Mouse (Mus musculus) lung, embryonic 15.5 days (tissue): ENCODE measurements around the gene Teddm1b. TPM values are rescaled to one million over a fixed set of nuclear protein-coding genes. Genes with fewer than 3 reads are reported as not detected.
A peak's percentile ranks its signal among the peaks of the same experiment; 100 is the strongest.

Experiments
- ATAC-seq: fragments of 200-750 bp; cut with Nextera tagmentation; 2 replicates; pipeline ENCODE4 v1.8.0; 2017; ENCODE audit warnings: moderate number of reproducible peaks, borderline replicate concordance; ENCODE audit not compliant: low FRiP score, low TSS enrichment; ENCODE audit errors: extremely low read depth
- H3K27ac ChIP-seq: fragments of 300-500 bp; sonication (generic); 2 replicates; pipeline ENCODE4 v1.5.1; 2015; ENCODE audit warnings: moderate library complexity, mild to moderate bottlenecking, inconsistent platforms
- H3K27me3 ChIP-seq: fragments of 300-500 bp; sonication (generic); 2 replicates; pipeline ENCODE4 v1.6.1; 2015; ENCODE audit warnings: inconsistent platforms
- H3K36me3 ChIP-seq: fragments of 300-500 bp; sonication (generic); 2 replicates; pipeline ENCODE4 v1.6.1; 2015; ENCODE audit warnings: inconsistent platforms
- H3K4me1 ChIP-seq: fragments of 300-500 bp; sonication (generic); 2 replicates; pipeline ENCODE4 v1.6.1; 2015; ENCODE audit warnings: inconsistent platforms
- H3K4me2 ChIP-seq: fragments of 300-500 bp; sonication (generic); 2 replicates; pipeline ENCODE4 v1.6.1; 2015; ENCODE audit warnings: inconsistent platforms, mild to moderate bottlenecking, moderate library complexity
- H3K4me3 ChIP-seq: fragments of 300-500 bp; sonication (generic); 2 replicates; pipeline ENCODE4 v1.5.1; 2015; ENCODE audit warnings: mild to moderate bottlenecking, inconsistent platforms
- H3K9ac ChIP-seq: fragments of 300-500 bp; sonication (generic); 2 replicates; pipeline ENCODE4 v1.6.1; 2015; ENCODE audit warnings: inconsistent platforms
- H3K9me3 ChIP-seq: fragments of 300-500 bp; sonication (generic); 2 replicates; pipeline ENCODE4 v1.6.1; 2016; ENCODE audit warnings: inconsistent platforms
- WGBS: fragments of 180-500 bp; shearing (Covaris S2); methylation state at CpG from one replicate; pipeline ENCODE4 v1.1.7; 2015; 5-methylcytosine and 5-hydroxymethylcytosine counted together
- polyA plus RNA-seq: library from polyadenylated mRNA; unstranded; fragments of >200 nt; fragmentation: Nextera tagmentation; extraction: Ambion mirVana; gene quantifications from 2 replicates; pipeline ENCODE4 v1.2.1, GENCODE M21; 2015

The Teddm1b gene
- polyA plus RNA-seq, 1 experiment from 2014 or later, result 0.16 TPM

DNA sequence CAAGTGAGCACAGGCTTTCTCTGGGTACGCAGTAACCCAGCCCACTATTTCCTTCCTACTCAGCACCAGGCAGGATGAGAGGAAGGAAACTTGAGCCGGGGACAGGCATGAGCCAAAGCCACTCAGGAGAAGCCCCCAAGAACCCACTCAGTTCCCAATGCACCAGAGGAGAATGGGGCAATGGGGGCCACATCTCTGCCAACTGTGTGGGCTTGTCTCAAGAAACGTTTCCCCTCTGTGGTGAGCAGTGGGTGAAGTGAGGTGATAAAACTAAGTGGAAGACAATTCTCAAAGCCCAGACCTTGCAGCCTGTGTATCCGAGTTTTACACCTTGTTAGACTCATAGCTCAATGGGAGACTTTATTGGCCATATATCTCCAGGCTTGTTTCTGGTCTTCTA is 17.3 kb downstream of the Teddm1b start, which contains the start of gene Teddm1a:
Gene Teddm1a (plus strand): TSS at position 301 of the 400 bp plus-strand sequence.
- Histone ChIP-seq H3K9me3 (no peaks in the 10 kb centered on the region), H3K4me2 (no peak within 1 kb of the TSS), H3K4me1 (peaks cover 7% of the 10 kb centered on the region), H3K36me3 (no peaks in the 10 kb centered on the region), H3K27ac (no peak within 1 kb of the TSS), H3K27me3 (peaks cover 8% of the 10 kb centered on the region; the same call in 1 of the 2 replicates), H3K4me3 (no peak within 1 kb of the TSS), H3K9ac (no peak within 1 kb of the TSS)
- ATAC-seq, result no peak
- 59% methylated on average over 4 of the region's 4 CpGs for WGBS

DNA sequence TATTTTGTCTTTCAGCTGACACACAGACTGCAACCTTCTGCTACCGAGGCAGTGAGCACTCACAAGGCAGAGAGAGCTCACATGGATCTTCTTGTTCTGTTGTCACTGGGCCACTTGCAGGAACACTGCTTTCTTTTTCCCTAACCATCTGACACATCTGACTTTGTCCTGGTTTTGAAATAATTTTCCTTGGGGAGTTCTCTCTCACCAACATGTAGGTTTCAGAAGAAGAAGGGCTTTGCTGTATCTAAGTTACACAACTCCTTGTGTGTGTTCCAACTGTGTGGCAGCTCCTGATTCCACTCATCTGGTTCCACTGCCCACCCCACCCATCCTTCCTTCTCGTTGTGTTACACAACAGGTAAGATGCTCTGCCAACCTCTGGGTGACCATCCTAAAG is 19.6 kb downstream of the Teddm1b start:
- Histone ChIP-seq H3K27ac (no peak overlapping the region), H3K27me3 (peaks cover 8% of the 10 kb centered on the region; the same call in 1 of the 2 replicates), H3K4me3 (no peak overlapping the region), H3K4me1 (peaks cover 7% of the 10 kb centered on the region), H3K9ac (no peak overlapping the region), H3K4me2 (no peak overlapping the region), H3K9me3 (no peaks in the 10 kb centered on the region), H3K36me3 (no peaks in the 10 kb centered on the region)
- 48% methylated on average over 2 of the region's 2 CpGs for WGBS
- no peak for ATAC-seq

DNA sequence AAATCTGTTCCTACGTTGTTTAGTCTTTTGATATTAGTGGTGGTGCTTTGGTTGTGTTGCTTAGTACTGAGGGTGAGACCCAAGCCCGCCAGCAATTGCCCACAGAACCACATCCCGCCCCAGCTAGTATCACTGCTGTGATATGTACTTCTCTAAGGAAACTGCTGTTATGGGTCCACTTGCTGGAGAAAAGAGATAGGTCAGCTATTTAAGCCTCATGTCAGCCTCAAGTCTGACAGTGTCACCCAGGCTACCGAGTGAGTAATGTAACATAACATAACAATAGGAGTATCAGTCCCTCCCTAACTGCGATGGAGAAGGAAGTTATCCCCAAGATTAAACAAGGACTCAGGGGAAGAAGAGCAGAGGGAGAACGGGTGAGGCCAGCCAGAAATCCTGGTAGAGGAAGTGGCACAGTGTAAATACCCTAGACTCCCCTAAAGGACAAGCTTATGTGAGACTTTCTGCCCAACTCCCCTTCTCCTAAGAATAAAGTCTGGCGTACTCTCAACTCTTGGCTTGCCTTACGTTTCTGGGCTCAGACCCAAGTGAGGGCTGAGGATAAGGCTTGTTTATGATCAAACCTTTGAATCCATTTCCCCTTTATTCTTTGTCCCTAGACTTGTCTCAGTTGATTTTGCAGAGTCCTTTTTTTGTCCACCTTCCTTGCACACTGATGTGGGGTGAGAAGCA is 20.2 kb downstream of the Teddm1b start:
- Histone ChIP-seq H3K27me3 (peaks cover 8% of the 10 kb centered on the region; the same call in 1 of the 2 replicates), H3K4me3 (no peak overlapping the region), H3K27ac (no peak overlapping the region), H3K36me3 (no peaks in the 10 kb centered on the region), H3K4me2 (no peak overlapping the region), H3K9ac (no peak overlapping the region), H3K4me1 (peaks cover 7% of the 10 kb centered on the region), H3K9me3 (no peaks in the 10 kb centered on the region)
- WGBS, result 47% methylated on average over 8 of the region's 8 CpGs
- no peak for ATAC-seq

GRCm38 (mm10) chr1:153894979-153895378 is 20.8 kb downstream of the Teddm1b start:
- Histone ChIP-seq H3K36me3 (no peaks in the 10 kb centered on the region), H3K9ac (no peak overlapping the region), H3K27me3 (peaks cover 8% of the 10 kb centered on the region; the same call in 1 of the 2 replicates), H3K4me2 (no peak overlapping the region), H3K9me3 (no peaks in the 10 kb centered on the region), H3K27ac (no peak overlapping the region), H3K4me3 (no peak overlapping the region), H3K4me1 (peaks cover 7% of the 10 kb centered on the region)
- no peak for ATAC-seq
- WGBS, result 32% methylated on average over 5 of the region's 5 CpGs

DNA sequence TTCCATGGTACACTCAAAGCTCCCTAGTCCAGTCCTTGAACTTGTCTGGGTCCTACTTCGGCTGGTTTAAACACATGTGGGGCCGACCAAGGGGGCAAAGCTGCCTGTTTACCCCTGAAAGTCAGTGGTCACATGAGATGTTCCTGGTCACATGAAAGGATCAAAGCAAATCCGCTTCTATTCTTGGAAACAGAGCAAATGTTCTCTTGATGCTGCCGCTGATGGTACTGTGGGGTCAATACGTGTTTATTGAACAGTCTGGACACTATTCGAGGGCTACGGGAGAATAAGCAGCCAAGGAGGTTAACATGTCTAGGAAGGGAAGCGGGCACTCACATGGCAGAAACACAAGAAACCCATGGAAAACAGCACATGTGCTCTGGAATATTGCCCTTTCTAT is 23.1 kb downstream of the Teddm1b start:
- Histone ChIP-seq H3K9me3 (no peaks in the 10 kb centered on the region), H3K4me1 (peaks cover 18% of the 10 kb centered on the region), H3K27me3 (peaks cover 8% of the 10 kb centered on the region; the same call in 1 of the 2 replicates), H3K36me3 (no peaks in the 10 kb centered on the region), H3K27ac (no peak overlapping the region), H3K4me2 (no peak overlapping the region), H3K4me3 (no peak overlapping the region), H3K9ac (no peak overlapping the region)
- no peak for ATAC-seq
- 72% methylated on average over 8 of the region's 8 CpGs for WGBS

- peak; percentile 27 for ATAC-seq
- 21% methylated on average over 22 of the region's 22 CpGs for WGBS
These were observed 25.0 kb downstream of the Teddm1b start for GRCm38 (mm10) chr1:153898989-153899730.

GRCm38 (mm10) chr1:153899731-153900380 is 25.7 kb downstream of the Teddm1b start, which contains the start of the genes Glul and Teddm2:
Gene Glul (plus strand): TSS chr1:153899944.
Gene Teddm2 (minus strand): TSS chr1:153900228.
- peaks cover 11% of the 10 kb centered on the region for H3K4me1 ChIP-seq
- H3K9me3 ChIP-seq, result no peaks in the 10 kb centered on the region
- H3K27ac ChIP-seq, result peak within 1 kb of the TSS; percentile 96
- under 1% methylated on average over 51 of the region's 51 CpGs for WGBS
- H3K27me3 ChIP-seq, result no peaks in the 10 kb centered on the region
- H3K9ac ChIP-seq, result peak within 1 kb of the TSS; percentile 70
- H3K4me2 ChIP-seq, result peak within 1 kb of the TSS; percentile 76
- peak; percentile 97 for ATAC-seq
- H3K4me3 ChIP-seq, result peak within 1 kb of the TSS; percentile 63
- H3K36me3 ChIP-seq, result peaks cover 24% of the 10 kb centered on the region

More at GRCm38 (mm10) chr1:153898989-153899730, 25.0 kb downstream of the Teddm1b start:
- H3K9me3 ChIP-seq, result no peaks in the 10 kb centered on the region
- H3K4me3 ChIP-seq, result peak overlapping the region; percentile 63
- peaks cover 17% of the 10 kb centered on the region for H3K36me3 ChIP-seq
- H3K4me2 ChIP-seq, result peak overlapping the region; percentile 76
- H3K27me3 ChIP-seq, result peaks cover 2% of the 10 kb centered on the region; the same call in 1 of the 2 replicates
- peaks cover 17% of the 10 kb centered on the region for H3K4me1 ChIP-seq
- peak overlapping the region; percentile 96 for H3K27ac ChIP-seq
- peak overlapping the region; percentile 46 for H3K9ac ChIP-seq

GRCm38 (mm10) chr1:153900381-153900780 is 26.2 kb downstream of the Teddm1b start:
- Histone ChIP-seq H3K27me3 (no peaks in the 10 kb centered on the region), H3K36me3 (peaks cover 29% of the 10 kb centered on the region), H3K27ac (peak overlapping the region; percentile 96), H3K4me1 (peaks cover 11% of the 10 kb centered on the region), H3K9me3 (no peaks in the 10 kb centered on the region), H3K4me2 (peak overlapping the region; percentile 76), H3K4me3 (peak overlapping the region; percentile 63), H3K9ac (peak overlapping the region; percentile 70)
- ATAC-seq, result peak; percentile 32
- WGBS, result 0% methylated on average over 29 of the region's 36 CpGs

- Histone ChIP-seq H3K4me1 (peaks cover 11% of the 10 kb centered on the region), H3K4me2 (peak overlapping the region; percentile 76), H3K27me3 (no peaks in the 10 kb centered on the region), H3K36me3 (peaks cover 34% of the 10 kb centered on the region), H3K4me3 (peak overlapping the region; percentile 63), H3K27ac (peak overlapping the region; percentile 96), H3K9ac (peak overlapping the region; percentile 70), H3K9me3 (no peaks in the 10 kb centered on the region)
- 1% methylated on average over 25 of the region's 25 CpGs for WGBS
- no peak for ATAC-seq
These were observed 26.9 kb downstream of the Teddm1b start for GRCm38 (mm10) chr1:153900860-153901730.

- Histone ChIP-seq H3K4me2 (no peak overlapping the region), H3K4me3 (no peak overlapping the region), H3K36me3 (peaks cover 53% of the 10 kb centered on the region), H3K27ac (no peak overlapping the region), H3K9ac (no peak overlapping the region), H3K9me3 (no peaks in the 10 kb centered on the region), H3K27me3 (no peaks in the 10 kb centered on the region), H3K4me1 (peaks cover 11% of the 10 kb centered on the region)
- 84% methylated on average over 13 of the region's 13 CpGs for WGBS
- no peak for ATAC-seq
These were observed 28.9 kb downstream of the Teddm1b start for GRCm38 (mm10) chr1:153903006-153903405.

- H3K4me1 ChIP-seq, result peaks cover 11% of the 10 kb centered on the region
- no peak for ATAC-seq
- no peak overlapping the region for H3K9ac ChIP-seq
- no peaks in the 10 kb centered on the region for H3K9me3 ChIP-seq
- no peak overlapping the region for H3K4me3 ChIP-seq
- H3K36me3 ChIP-seq, result peaks cover 59% of the 10 kb centered on the region
- H3K4me2 ChIP-seq, result no peak overlapping the region
- H3K27me3 ChIP-seq, result no peaks in the 10 kb centered on the region
- no peak overlapping the region for H3K27ac ChIP-seq
- WGBS, result 91% methylated on average over 14 of the region's 14 CpGs
These were observed 30.1 kb downstream of the Teddm1b start for GRCm38 (mm10) chr1:153904236-153904635.
